Mouse (Mus musculus) inflammation-experienced regulatory T-cells (primary cell): ENCODE measurements around the gene Nr5a2. TPM values are rescaled to one million over a fixed set of nuclear protein-coding genes. Genes with fewer than 3 reads are reported as not detected.

ENCODE experiments used
- polyA plus RNA-seq, 2 experiments: library from polyadenylated mRNA; unstranded; fragments of 100-300 nt; shearing (Covaris generic); gene quantifications; one replicate each; pipeline ENCODE4 v1.2.1; 2017

Nr5a2 gene
- polyA plus RNA-seq = 1 to 10 TPM in 1 of 2 experiments, under 1 TPM in 1; 0.23 to 1.2 TPM

DNA sequence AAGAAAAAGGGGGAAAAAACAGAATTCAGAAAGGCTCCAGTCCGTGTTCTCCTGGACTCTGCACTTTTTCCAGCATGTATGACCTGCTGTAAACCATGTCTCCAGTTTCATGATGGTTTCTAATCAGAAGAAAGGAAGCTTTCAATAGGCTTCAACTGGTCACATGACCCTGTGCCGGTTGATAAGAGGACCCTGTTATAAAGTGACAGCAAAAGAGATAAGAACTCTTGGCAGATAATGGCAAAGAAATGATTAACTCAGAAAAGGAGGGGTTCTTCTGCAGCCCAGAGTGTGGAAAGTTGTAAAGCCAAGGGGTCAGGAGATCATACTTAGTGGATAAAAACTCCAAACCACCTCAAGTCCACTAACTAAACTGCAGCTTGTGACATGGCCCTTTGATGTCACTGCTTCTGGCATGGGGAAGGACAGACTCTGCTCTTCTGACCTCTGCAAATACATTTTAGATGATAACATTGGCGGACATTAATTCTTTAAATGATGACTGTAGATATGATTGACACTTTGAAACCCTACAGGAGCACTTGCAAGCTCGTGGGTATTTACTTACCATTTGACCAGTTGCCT, at the start of gene Nr5a2:
Gene Nr5a2 (minus strand): TSS at position 21 of the 585 bp plus-strand sequence.

